Mouse (Mus musculus) heart, postnatal 0 days (tissue): ENCODE results near the gene Mtcp1.

Source experiments
- CTCF ChIP-seq: IDR thresholded peaks from 2 replicates; pipeline ENCODE4 v1.5.1; 2016; ENCODE audit warnings: antibody characterized with exemption, control low read depth, low read depth
- EP300 ChIP-seq: IDR thresholded peaks from 2 replicates; pipeline ENCODE4 v1.6.1; 2016; ENCODE audit warnings: antibody characterized with exemption, low read depth

GRCm38 (mm10) chrX:75382195-75382771 is 34.1 kb downstream of the Mtcp1 start, which contains the start of the genes Fundc2 and F8:
- TF ChIP-seq EP300 (peak; percentile 88), CTCF (no peak)
